Mouse (Mus musculus) thymus, postnatal 25 days (tissue): ENCODE results near the gene Oas1e.

Experiments used
- DNase-seq: peaks from one replicate; pipeline ENCODE4 v3.0.0; 2022

Gene Oas1e

DNA sequence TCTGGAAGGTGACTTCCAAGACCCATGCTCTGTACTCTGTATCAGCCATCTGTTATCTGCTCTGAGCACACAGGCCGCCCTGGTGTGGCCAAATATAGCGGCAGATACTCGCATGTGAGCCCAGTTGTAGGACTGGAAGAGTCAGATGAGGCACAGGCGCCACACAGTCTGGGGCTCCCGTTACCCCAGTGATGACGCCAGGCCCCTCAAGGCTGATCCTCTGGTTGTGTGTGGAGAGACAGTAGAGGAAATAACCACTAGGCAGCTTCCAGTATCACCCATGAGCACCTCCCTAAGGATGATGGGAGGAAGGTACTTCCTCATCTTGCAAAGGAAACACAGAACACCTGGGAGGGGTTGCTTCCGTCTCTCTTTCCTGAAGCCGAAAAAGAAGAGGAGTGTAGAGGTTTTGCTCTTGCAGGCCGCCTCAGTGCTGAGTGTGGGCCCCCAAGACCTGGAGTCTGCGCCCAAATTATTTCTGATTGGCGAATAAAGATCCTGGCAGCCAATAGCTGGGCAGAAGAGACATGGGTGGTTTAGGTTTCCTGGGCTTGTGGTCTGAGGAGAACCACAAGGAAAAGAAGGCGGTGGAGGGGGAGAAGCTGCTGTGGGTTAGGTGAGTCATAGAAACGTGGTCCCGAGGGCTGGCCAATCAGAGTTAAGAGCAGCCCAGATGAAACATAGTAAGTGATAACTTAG is 19.9 kb downstream of the Oas1e start:
- DNase-seq, result peak; percentile 75

- DNase-seq, result no peak
Observed at GRCm38 (mm10) chr5:120769396-120769795, 25.9 kb downstream of the Oas1e start.

DNA sequence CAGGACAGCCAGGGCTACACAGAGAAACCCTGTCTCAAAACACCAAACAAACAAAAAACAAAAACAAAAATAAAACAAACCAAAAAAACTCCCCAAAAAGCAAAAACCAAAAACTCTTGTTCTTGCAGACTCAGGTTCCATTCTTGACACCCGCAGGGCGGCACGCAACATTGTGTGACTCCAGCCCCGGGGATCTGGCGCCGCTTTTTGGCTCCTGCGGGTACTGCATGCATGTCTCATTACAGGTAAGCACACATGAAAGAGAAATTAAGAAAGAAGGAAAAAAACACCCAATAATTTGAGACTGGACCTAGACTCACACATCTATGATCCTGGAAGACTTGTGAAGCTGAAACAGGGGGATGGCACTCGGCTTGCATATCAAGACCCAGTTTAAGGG is 30.3 kb downstream of the Oas1e start:
- no peak for DNase-seq

DNA sequence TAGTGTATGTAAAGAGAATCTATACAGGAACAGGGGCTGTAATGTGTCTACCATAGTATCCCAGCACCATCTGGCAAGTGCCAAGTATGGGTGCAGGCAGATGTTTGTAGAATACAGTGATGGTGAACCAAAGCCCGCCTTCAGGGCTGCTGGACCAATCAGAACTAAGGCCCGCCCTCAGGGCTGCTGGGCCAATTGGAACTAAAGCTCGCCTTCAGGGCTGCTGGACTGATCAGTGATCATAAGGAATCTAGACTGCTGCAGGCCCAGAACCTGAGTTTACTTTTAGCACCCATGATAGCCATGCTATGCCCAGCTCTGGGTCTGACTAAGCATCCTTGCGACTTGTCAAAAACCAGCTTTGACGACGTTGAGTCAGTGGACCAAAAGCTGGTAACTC is 33.4 kb downstream of the Oas1e start:
- no peak for DNase-seq

- DNase-seq, result no peak
Observed at GRCm38 (mm10) chr5:120754215-120754614, 41.1 kb downstream of the Oas1e start.

DNA sequence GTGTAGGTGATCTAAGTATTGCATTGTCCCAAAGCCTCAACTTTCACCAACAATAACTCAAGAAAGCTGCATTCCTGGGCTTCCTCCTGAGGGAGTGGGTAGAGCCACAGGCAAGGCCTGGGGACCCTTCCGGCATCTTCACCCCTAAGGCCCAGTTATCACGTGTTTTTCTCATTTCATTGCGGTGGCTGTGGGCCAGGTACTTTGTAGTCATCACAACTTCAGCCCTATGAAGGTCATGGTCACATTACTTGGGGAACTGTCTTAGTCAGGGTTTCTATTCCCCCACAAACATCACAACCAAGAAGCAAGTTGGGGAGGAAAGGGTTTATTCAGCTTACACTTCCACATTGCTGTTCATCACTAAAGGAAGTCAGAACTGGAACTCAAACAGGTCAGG is 42.5 kb downstream of the Oas1e start:
- DNase-seq, result no peak

- DNase-seq, result no peak
Observed at GRCm38 (mm10) chr5:120751206-120751605, 44.1 kb downstream of the Oas1e start.

GRCm38 (mm10) chr5:120749688-120750087 is 45.6 kb downstream of the Oas1e start, which contains the start of gene Oas2:
TSS of gene Oas2 (minus strand) at chr5:120749853.
- no peak for DNase-seq

DNA sequence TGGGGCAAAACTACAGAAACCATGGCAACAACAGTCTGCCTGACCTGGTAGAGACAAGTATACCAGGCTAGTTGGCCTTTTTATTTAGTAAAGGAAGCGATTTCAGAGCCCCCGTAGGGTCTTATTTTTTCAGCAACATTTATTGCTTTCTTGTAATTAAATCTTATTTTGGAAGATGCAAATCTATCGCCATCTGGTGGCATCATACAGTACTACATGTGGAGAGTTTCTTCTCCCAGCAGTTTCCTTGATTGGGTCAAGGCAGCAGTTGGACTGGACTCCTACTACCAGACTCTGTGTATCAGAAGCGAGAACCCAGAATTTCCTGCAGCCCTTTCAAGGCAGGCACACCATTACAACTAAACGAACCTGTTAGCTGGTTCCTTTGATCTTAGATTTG is 48.9 kb downstream of the Oas1e start:
- DNase-seq, result peak; percentile 59

- peak; percentile 68 for DNase-seq
Observed at GRCm38 (mm10) chr5:120742125-120742524, 53.2 kb downstream of the Oas1e start.
